Mouse (Mus musculus) midbrain, postnatal 0 days (tissue): Measurements from ENCODE around the gene Rora. TPM values are rescaled to one million over a fixed set of nuclear protein-coding genes. Genes with fewer than 3 reads are reported as not detected.

Experiments used
- ATAC-seq: fragments of 200-750 bp; cut with Nextera tagmentation; 2 replicates; pipeline ENCODE4 v1.8.0; 2017; ENCODE audit warnings: moderate number of reproducible peaks, mild to moderate bottlenecking, moderate TSS enrichment, moderate library complexity; ENCODE audit not compliant: low FRiP score
- DNase-seq: peaks from one replicate; pipeline ENCODE4 v3.0.0-alpha.2; 2015; ENCODE audit warnings: low spot score
- H3K27ac ChIP-seq: fragments of 300-500 bp; sonication (generic); 2 replicates; pipeline ENCODE4 v1.5.1; 2014; ENCODE audit warnings: low read depth, mild to moderate bottlenecking, low read length, mixed read lengths
- H3K27me3 ChIP-seq: fragments of 300-500 bp; sonication (generic); 2 replicates; pipeline ENCODE4 v1.6.1; 2014; ENCODE audit warnings: low read length, control low read depth, mixed read lengths; ENCODE audit not compliant: insufficient read depth
- H3K36me3 ChIP-seq: fragments of 300-500 bp; sonication (generic); 2 replicates; pipeline ENCODE4 v1.6.1; 2014; ENCODE audit warnings: low read length, control low read depth, mixed read lengths; ENCODE audit not compliant: insufficient read depth
- H3K4me1 ChIP-seq: fragments of 300-500 bp; sonication (generic); 2 replicates; pipeline ENCODE4 v1.6.1; 2014; ENCODE audit warnings: mild to moderate bottlenecking, control low read depth, antibody characterized with exemption, low read length, mixed read lengths; ENCODE audit not compliant: insufficient read depth
- H3K4me2 ChIP-seq: fragments of 300-500 bp; sonication (generic); 2 replicates; pipeline ENCODE4 v1.6.1; 2014; ENCODE audit warnings: low read depth, mild to moderate bottlenecking, low read length, mixed read lengths; ENCODE audit not compliant: poor library complexity, severe bottlenecking
- H3K4me3 ChIP-seq: fragments of 300-500 bp; sonication (generic); 2 replicates; pipeline ENCODE4 v1.5.1; 2014; ENCODE audit warnings: low read depth, mild to moderate bottlenecking, low read length, moderate library complexity
- H3K9ac ChIP-seq: fragments of 300-500 bp; sonication (generic); replicated peaks from 2 replicates; pipeline ENCODE4 v1.6.1; 2014; ENCODE audit warnings: mild to moderate bottlenecking, low read length, moderate library complexity, mixed read lengths; ENCODE audit not compliant: poor library complexity, severe bottlenecking
- H3K9me3 ChIP-seq: fragments of 300-500 bp; sonication (generic); 2 replicates; pipeline ENCODE4 v1.6.1; 2016; ENCODE audit warnings: low read length, control low read depth
- CTCF ChIP-seq: IDR thresholded peaks from 2 replicates; pipeline ENCODE4 v1.5.1; 2016; ENCODE audit warnings: antibody characterized with exemption, mild to moderate bottlenecking
- WGBS: fragments of 180-500 bp; shearing (Covaris S2); extraction: QIAGEN DNeasy Blood & Tissue Kit; methylation state at CpG from one replicate; pipeline ENCODE4 v1.1.7; 2014; 5-methylcytosine and 5-hydroxymethylcytosine counted together
- polyA plus RNA-seq: library from polyadenylated mRNA; unstranded; fragments of >200 nt; fragmentation: Nextera tagmentation; extraction: Ambion mirVana; gene quantifications from 2 replicates; pipeline ENCODE4 v1.2.1, GENCODE M21; 2015
- total RNA-seq: library from RNA; depleted of rRNA; stranded (reverse); fragments of >200 nt; gene quantifications from 2 replicates; pipeline ENCODE4 v1.2.3, GENCODE M21; 2014

The Rora gene
- total and polyA plus RNA-seq, 2 experiments from 2014 or later, result 28.2 to 49.6 TPM

- WGBS, result 40% methylated on average over 5 of the region's 5 CpGs
- H3K4me2 ChIP-seq, result no peak overlapping the region
- H3K27me3 ChIP-seq, result no peaks in the 10 kb centered on the region
- ATAC-seq (no peak), DNase-seq (no peak)
- no peak overlapping the region for H3K4me3 ChIP-seq
- H3K27ac ChIP-seq, result no peak overlapping the region
- H3K9me3 ChIP-seq, result no peaks in the 10 kb centered on the region
- no peak overlapping the region for H3K9ac ChIP-seq
- no peaks in the 10 kb centered on the region for H3K36me3 ChIP-seq
- H3K4me1 ChIP-seq, result 0 out of 2 replicates have a peak, but pooled peaks cover 3% of the 10 kb centered on the region
- no peak for TF ChIP-seq CTCF
These were observed 450.7 kb downstream of the Rora start for GRCm38 (mm10) chr9:69104321-69104720.

GRCm38 (mm10) chr9:69109618-69110300 is 456.2 kb downstream of the Rora start:
- 93% methylated on average over 2 of the region's 2 CpGs for WGBS
- H3K27ac ChIP-seq, result no peak overlapping the region
- DNase-seq (no peak), ATAC-seq (no peak)
- H3K4me1 ChIP-seq, result peaks cover 5% of the 10 kb centered on the region; the same call in 1 of the 2 replicates
- H3K36me3 ChIP-seq, result no peaks in the 10 kb centered on the region
- H3K9me3 ChIP-seq, result no peaks in the 10 kb centered on the region
- H3K9ac ChIP-seq, result no peak overlapping the region
- no peak for TF ChIP-seq CTCF
- no peaks in the 10 kb centered on the region for H3K27me3 ChIP-seq
- H3K4me2 ChIP-seq, result no peak overlapping the region
- no peak overlapping the region for H3K4me3 ChIP-seq

GRCm38 (mm10) chr9:69110301-69110674 is 456.7 kb downstream of the Rora start:
- Histone ChIP-seq H3K27ac (no peak overlapping the region), H3K27me3 (no peaks in the 10 kb centered on the region), H3K9me3 (no peaks in the 10 kb centered on the region), H3K9ac (no peak overlapping the region), H3K4me1 (peaks cover 5% of the 10 kb centered on the region; the same call in 1 of the 2 replicates), H3K4me2 (no peak overlapping the region), H3K4me3 (no peak overlapping the region), H3K36me3 (no peaks in the 10 kb centered on the region)
- 69% methylated on average over 5 of the region's 5 CpGs for WGBS
- DNase-seq (no peak), ATAC-seq (no peak)
- TF ChIP-seq CTCF, result no peak

- Histone ChIP-seq H3K4me1 (peaks cover 5% of the 10 kb centered on the region; the same call in 1 of the 2 replicates), H3K27me3 (no peaks in the 10 kb centered on the region), H3K4me3 (no peak overlapping the region), H3K36me3 (no peaks in the 10 kb centered on the region), H3K4me2 (no peak overlapping the region), H3K27ac (no peak overlapping the region), H3K9me3 (no peaks in the 10 kb centered on the region), H3K9ac (no peak overlapping the region)
- TF ChIP-seq CTCF, result no peak
- no peak for ATAC-seq
- no peak for DNase-seq
- WGBS, result 59% methylated on average over 6 of the region's 6 CpGs
These were observed 457.1 kb downstream of the Rora start for GRCm38 (mm10) chr9:69110706-69111105.

- Histone ChIP-seq H3K27ac (no peak overlapping the region), H3K36me3 (no peaks in the 10 kb centered on the region), H3K9me3 (no peaks in the 10 kb centered on the region), H3K27me3 (no peaks in the 10 kb centered on the region), H3K4me1 (peaks cover 5% of the 10 kb centered on the region; the same call in 1 of the 2 replicates), H3K4me2 (no peak overlapping the region), H3K4me3 (no peak overlapping the region), H3K9ac (no peak overlapping the region)
- 79% methylated on average over 6 of the region's 6 CpGs for WGBS
- no peak for TF ChIP-seq CTCF
- ATAC-seq (no peak), DNase-seq (no peak)
These were observed 458.0 kb downstream of the Rora start for GRCm38 (mm10) chr9:69111539-69111938.

- Histone ChIP-seq H3K4me3 (no peak overlapping the region), H3K4me2 (no peak overlapping the region), H3K36me3 (no peaks in the 10 kb centered on the region), H3K9me3 (no peaks in the 10 kb centered on the region), H3K27ac (no peak overlapping the region), H3K4me1 (peaks cover 5% of the 10 kb centered on the region; the same call in 1 of the 2 replicates), H3K9ac (no peak overlapping the region), H3K27me3 (no peaks in the 10 kb centered on the region)
- ATAC-seq, result no peak
- 25% methylated on average over 9 of the region's 9 CpGs for WGBS
- DNase-seq, result no peak
- TF ChIP-seq CTCF, result no peak
These were observed 460.9 kb downstream of the Rora start for GRCm38 (mm10) chr9:69114429-69114984.
